Mouse (Mus musculus): ENCODE results near the gene Msmo1. TPM values are rescaled to one million over a fixed set of nuclear protein-coding genes. Genes with fewer than 3 reads are reported as not detected.

The Msmo1 gene
- total RNA-seq, 2 experiments from 2014 or later = 255 to 286 TPM

GRCm38 (mm10) chr8:64712499-64712898 is 21.1 kb downstream of the Msmo1 start:
- DNase-seq = peak in 1 of 2 experiments; percentile 37

- DNase-seq = no peak
These were observed 22.0 kb downstream of the Msmo1 start for GRCm38 (mm10) chr8:64711544-64711943.

DNA sequence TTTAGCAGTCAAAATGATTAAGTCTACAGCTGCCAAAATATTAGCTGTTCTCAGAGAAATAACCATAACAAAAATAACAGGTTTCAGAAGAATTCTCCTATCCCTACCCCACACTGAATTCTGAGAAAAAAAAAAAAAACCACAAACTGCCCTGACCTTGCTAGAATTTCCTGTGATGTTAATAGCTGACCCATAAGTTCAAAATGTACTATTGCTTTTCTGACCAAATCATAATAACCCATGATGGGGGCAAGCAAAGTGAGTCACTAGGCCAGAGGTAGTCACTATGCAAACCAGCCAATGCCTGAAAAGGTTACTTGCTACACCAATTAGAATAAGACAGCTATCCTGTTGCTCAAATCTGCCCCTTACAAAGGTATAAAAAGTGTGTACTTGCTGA is 26.1 kb downstream of the Msmo1 start:
- no peak for DNase-seq

- no peak for DNase-seq
These were observed 30.4 kb downstream of the Msmo1 start for GRCm38 (mm10) chr8:64703191-64703590.

DNA sequence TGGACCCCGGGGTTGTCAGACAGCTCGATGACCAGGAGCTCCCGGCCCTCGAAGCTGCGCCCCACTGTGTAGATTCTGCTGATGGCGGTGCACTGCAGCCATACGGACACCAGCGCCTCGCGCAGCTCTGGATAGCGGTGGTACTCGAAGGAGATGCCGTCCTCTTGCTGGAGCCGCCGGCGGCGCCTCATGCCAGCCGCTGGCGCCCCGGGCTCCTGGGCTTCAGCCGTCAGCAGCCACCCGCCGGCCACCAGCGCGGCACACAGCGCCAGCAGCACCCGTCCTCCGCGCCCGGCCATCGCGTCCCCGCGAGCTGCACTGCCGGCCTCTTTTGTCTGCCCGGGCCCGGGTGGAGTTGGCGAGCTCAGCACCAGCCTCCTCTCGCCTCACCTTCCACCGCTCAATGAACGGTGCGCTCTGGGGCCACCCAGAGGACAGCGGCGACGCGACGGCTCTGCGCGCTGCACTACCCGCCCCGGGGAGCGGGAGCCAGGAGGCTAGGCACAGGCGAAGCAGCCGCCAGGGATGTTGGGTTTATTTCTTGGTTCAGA is 40.9 kb downstream of the Msmo1 start, which contains the start of gene Cpe:
TSS of gene Cpe (minus strand) at position 404 of the 551 bp plus-strand sequence.
- DNase-seq = peak; percentile 92

- DNase-seq = no peak
These were observed 41.8 kb downstream of the Msmo1 start for GRCm38 (mm10) chr8:64691591-64692401.

DNA sequence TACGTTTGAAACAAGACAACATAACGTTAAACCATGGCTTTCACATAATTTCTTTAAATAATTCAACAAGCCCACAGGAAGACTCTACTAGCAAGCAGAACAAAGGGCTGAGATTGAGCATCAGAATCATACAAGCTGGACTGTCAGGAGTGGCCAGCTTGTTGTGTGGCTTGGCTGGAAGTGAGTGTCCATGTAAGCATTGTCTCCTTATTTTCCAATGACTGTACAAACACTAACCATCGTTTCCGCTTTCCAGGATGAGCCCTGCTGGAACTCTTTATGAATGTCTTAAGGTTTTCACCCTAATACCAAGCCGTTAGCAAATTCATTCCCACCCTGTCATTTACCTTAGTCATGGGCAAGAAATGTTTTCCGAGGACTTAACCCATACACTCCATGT is 42.7 kb downstream of the Msmo1 start:
- no peak for DNase-seq

DNA sequence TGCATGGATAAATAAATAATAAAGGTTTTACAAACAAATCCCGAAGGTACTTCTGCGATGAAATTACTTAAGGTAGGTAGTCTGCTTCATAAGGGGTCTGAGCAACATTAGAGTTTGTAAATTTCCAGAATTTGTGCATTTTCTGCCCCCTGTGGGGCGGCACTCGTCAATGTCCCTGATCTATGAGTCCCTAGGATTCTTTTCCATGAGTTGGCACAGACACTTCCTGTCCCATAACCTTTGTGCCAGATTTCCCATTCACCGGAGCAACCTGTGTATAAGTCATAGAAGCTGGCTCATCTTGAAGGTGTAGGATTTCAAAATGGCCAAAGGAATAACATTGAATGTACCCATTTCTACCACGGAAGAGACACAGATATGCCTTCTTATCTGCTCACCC is 43.3 kb downstream of the Msmo1 start:
- no peak for DNase-seq

- no peak for DNase-seq
These were observed 44.9 kb downstream of the Msmo1 start for GRCm38 (mm10) chr8:64688741-64689140.

DNA sequence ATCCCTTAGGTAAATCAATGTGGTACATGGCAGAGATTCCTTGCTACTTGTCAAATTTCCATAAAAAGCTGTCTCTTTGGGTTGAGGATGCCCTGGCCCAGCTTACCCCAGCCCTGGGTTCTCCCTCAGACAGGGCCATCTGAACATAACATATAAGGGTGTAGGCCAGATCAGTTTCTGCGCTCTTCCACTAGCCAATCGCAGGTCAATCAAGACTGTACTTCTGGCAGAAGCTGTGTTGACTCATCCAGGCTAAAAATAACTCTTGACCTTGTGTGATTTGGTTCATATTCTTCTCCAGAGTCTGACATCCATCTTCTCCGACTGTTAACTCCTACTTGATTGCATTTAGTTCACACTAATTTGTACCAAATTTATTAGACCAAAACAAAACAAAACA is 45.4 kb downstream of the Msmo1 start:
- peak in 1 of 2 experiments; percentile 48 for DNase-seq

- no peak for DNase-seq
These were observed 51.1 kb downstream of the Msmo1 start for GRCm38 (mm10) chr8:64682501-64682900.

DNA sequence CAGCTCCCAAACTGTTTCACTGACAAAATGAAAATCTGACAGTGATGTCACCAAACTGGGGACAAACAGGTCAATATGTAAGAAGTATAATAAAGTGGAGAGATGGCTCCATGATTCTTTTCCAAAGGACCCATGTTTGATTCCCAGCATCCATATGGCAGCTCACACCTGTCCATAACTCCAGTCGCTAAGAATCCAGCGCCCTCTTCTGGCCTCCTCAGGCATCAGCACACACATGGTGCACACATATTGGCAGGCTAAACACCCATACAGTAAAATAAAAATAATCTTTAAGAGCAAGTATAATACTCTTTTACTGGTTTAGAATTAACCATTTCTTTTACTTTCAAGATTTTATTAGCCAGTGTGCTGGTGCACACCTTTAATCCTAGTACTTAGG is 57.2 kb downstream of the Msmo1 start:
- DNase-seq = no peak

DNA sequence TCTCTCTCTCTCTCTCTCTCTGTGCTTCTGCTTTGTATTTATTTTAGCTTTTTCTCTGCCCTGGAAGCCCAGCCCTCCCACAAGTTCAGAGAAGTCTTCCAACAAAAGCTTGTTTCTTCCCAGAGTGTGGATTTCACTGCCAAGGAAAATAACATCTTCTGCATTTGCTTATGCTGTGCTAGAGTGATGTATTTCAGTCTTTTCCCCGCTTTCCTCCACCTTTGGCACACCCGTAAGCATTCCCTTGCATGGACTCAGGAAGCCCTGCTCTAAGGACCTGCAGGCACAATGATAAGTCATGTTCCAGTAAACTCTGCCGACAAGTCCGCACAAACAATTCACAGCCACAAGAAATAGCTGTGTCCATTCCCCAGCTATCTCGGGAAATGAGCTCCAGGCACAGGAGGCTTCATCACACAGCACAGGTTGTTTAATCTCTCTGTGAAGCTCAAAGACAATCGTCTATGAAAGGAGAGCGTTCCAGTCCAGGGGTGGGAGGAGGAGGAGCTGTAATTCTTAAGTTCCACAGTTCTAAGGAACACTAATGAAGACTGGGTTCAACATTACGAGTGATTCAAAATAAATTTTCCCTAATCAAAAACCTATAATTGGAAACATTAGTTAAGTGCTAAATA is 58.5 kb downstream of the Msmo1 start:
- DNase-seq = no peak

DNA sequence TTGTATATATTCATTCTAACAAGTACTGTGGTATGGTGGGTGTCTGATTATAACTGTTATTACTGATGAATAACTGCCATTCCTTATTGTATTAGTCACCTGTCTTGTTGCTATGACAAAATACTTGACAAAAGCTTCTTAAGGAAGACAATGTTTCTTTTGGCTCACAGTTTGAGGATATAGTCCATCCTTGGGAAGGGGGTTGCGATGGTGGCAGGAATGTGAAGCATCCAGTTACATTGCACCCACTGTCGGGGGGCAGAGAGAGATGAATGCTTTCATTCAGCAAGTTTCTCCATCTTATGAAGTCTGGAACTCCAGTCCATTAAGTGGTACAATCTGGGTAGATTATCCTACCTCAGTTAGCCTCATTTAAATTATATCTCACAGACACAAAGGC is 60.7 kb downstream of the Msmo1 start:
- no peak for DNase-seq

DNA sequence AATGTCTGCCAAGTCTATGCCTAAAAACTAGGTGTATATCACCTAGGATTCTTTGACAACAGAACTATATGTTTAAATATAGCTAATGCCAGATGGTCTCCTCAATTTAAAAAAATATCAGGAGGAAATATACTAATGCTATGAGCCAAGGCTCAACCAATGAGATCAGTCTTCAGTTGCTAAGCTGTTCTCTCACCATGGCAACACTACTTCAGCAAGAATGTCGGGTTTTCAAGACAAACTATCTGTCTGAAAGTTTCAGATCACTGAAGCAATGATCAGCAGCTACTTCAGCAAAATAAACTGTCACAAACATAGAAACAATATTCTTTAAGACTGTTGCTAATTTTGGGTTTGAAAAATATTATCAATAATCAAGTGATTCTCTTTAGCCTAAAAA is 61.7 kb downstream of the Msmo1 start:
- no peak for DNase-seq

Other genes starting within 250 kb of the Msmo1 start
- 100 to 1,000 TPM; 731 to 943 TPM for gene Cpe, start 40.7 kb downstream of the Msmo1 start, total RNA-seq (2021)
- gene Klhl2, start 116.2 kb upstream of the Msmo1 start, total RNA-seq (2021) = 10 to 100 TPM; 63.8 to 79.3 TPM
- 10 to 100 TPM; 41.4 to 73.4 TPM for gene Tmem192, start 213.4 kb upstream of the Msmo1 start, total RNA-seq (2021)

All from adrenal gland, postnatal 36 days (tissue).